Mouse (Mus musculus): Measurements from ENCODE around the gene Cnbd2.

- TF ChIP-seq CTCF (IDR thresholded peaks at IDR 0.05; ENCODE audit: borderline replicate concordance, control insufficient read depth, extremely low read depth, insufficient read depth, low read length, poor library complexity): no peak
- no peak for TF ChIP-seq POLR2A (IDR thresholded peaks at IDR 0.05; ENCODE audit: control insufficient read depth, extremely low read depth, insufficient read depth, low read length, poor library complexity)
Observed at GRCm38 (mm10) chr2:156401331-156401730, 89.2 kb downstream of the Cnbd2 start.
